8 mouse cellular contexts compared by ENCODE assay signal in genomic region chr19:16780251-16780783, GRCm38 (mm10). TPM values are rescaled to one million over a fixed set of nuclear protein-coding genes. Genes with fewer than 3 reads are reported as not detected.
DNase-seq lines count a peak whose midpoint lies in the region; ATAC-seq and TF ChIP-seq lines count a peak whose summit lies in the region.

No protein-coding gene starts in this region.

- peak; percentile 61 for DNase-seq in cerebellum, adult 11-12 months
- no peak for DNase-seq in cerebellum, adult 8-10 months
- peak; percentile 32 to 39 for DNase-seq in frontal cortex, postnatal 36 days (ENCODE audit: low spot score in 2 of 2)
- DNase-seq in hindbrain, postnatal 0 days (ENCODE audit: low spot score) = peak; percentile 35
- DNase-seq in limb, embryonic 10.5 days (ENCODE audit: low spot score) = no peak
- DNase-seq in midbrain, embryonic 10.5 days (ENCODE audit: low spot score) = peak; percentile 53
- peak; percentile 45 to 54 for DNase-seq in spleen, postnatal 36 days (ENCODE audit: low spot score in 2 of 2)

- no peak for TF ChIP-seq CTCF in hindbrain, postnatal 0 days (IDR thresholded peaks at IDR 0.05; ENCODE audit: low read depth)

- peak overlapping the region; percentile 56 for H3K27ac ChIP-seq in brown adipose tissue, adult 24 weeks (replicated peaks; ENCODE audit: low read depth, low read length)
- H3K27ac ChIP-seq in hindbrain, postnatal 0 days = no peak overlapping the region
- H3K27ac ChIP-seq in limb, embryonic 10.5 days = peak overlapping the region; percentile 83
- peak overlapping the region; percentile 87 for H3K27ac ChIP-seq in midbrain, embryonic 10.5 days (replicated peaks)

- H3K27me3 ChIP-seq in hindbrain, postnatal 0 days (ENCODE audit: insufficient read depth, low read length) = no peaks in the 10 kb centered on the region
- H3K27me3 ChIP-seq in limb, embryonic 10.5 days (ENCODE audit: low read depth, poor library complexity, severe bottlenecking) = peaks cover 17% of the 10 kb centered on the region
- H3K27me3 ChIP-seq in midbrain, embryonic 10.5 days (ENCODE audit: low read depth, poor library complexity, severe bottlenecking) = peaks cover 18% of the 10 kb centered on the region

- H3K4me3 ChIP-seq in brown adipose tissue, adult 24 weeks (ENCODE audit: insufficient read depth, low read depth, low read length) = peak overlapping the region; percentile 84
- H3K4me3 ChIP-seq in hindbrain, postnatal 0 days (ENCODE audit: low read length) = peak overlapping the region; percentile 80
- peak overlapping the region; percentile 79 for H3K4me3 ChIP-seq in limb, embryonic 10.5 days
- H3K4me3 ChIP-seq in midbrain, embryonic 10.5 days = peak overlapping the region; percentile 80

- peak overlapping the region; percentile 54 for H3K9ac ChIP-seq in hindbrain, postnatal 0 days (replicated peaks; ENCODE audit: low read length)

- no peaks in the 10 kb centered on the region for H3K9me3 ChIP-seq in hindbrain, postnatal 0 days (ENCODE audit: low read length)
- H3K9me3 ChIP-seq in limb, embryonic 10.5 days (replicated peaks) = no peaks in the 10 kb centered on the region
- no peaks in the 10 kb centered on the region for H3K9me3 ChIP-seq in midbrain, embryonic 10.5 days (replicated peaks)

- WGBS in hindbrain, postnatal 0 days = under 1% methylated on average over 55 of the region's 55 CpGs
- WGBS in limb, embryonic 10.5 days = under 1% methylated on average over 41 of the region's 55 CpGs
- under 1% methylated on average over 55 of the region's 55 CpGs for WGBS in midbrain, embryonic 10.5 days

- peak; percentile 65; the same call in 1 of the 2 replicates for ATAC-seq in hindbrain, postnatal 0 days

- H3K36me3 ChIP-seq in hindbrain, postnatal 0 days (ENCODE audit: insufficient read depth, low read length) = no peaks in the 10 kb centered on the region
- no peaks in the 10 kb centered on the region for H3K36me3 ChIP-seq in limb, embryonic 10.5 days
- no peaks in the 10 kb centered on the region for H3K36me3 ChIP-seq in midbrain, embryonic 10.5 days

- H3K4me1 ChIP-seq in brown adipose tissue, adult 24 weeks (ENCODE audit: control insufficient read depth, insufficient read depth, insufficient read length, low read length) = peaks cover 8% of the 10 kb centered on the region; the same call in 1 of the 2 replicates
- no peaks in the 10 kb centered on the region for H3K4me1 ChIP-seq in hindbrain, postnatal 0 days (ENCODE audit: insufficient read depth, low read length)
- H3K4me1 ChIP-seq in limb, embryonic 10.5 days = peaks cover 5% of the 10 kb centered on the region; the same call in 1 of the 2 replicates
- peaks cover 14% of the 10 kb centered on the region for H3K4me1 ChIP-seq in midbrain, embryonic 10.5 days

- H3K4me2 ChIP-seq in hindbrain, postnatal 0 days (ENCODE audit: low read depth, low read length) = peak overlapping the region; percentile 99

RNA-seq across cellular contexts. Expression of gene Vps13a, which starts 0.4 kb away (rescaled TPM):
- polyA plus RNA-seq in brown adipose tissue, adult 24 weeks (2012; ENCODE audit: insufficient read depth, insufficient read length, missing spikeins) = 26.2 and 39.0 TPM in 2 replicates
- 9.1 and 13.1 TPM in 2 replicates for total RNA-seq in hindbrain, postnatal 0 days (2014; rRNA removed)
- polyA plus RNA-seq in hindbrain, postnatal 0 days (2015; fragmentation: Nextera tagmentation; extraction: Ambion mirVana) = 8.1 and 8.2 TPM in 2 replicates
- 6.5 and 7.0 TPM in 2 replicates for polyA plus RNA-seq in limb, embryonic 10.5 days (2016; fragmentation: Nextera tagmentation; extraction: Ambion mirVana)
- polyA plus RNA-seq in midbrain, embryonic 10.5 days (2016; fragmentation: Nextera tagmentation; extraction: Ambion mirVana) = 9.4 and 9.8 TPM in 2 replicates

Comparison
In these comparisons a context has a peak if more than half of its experiments do, and no peak if none do; other contexts are left out.
1. DNase-seq: peak in cerebellum, adult 11-12 months (single experiment), frontal cortex, postnatal 36 days (2 of 2), hindbrain, postnatal 0 days (single experiment), midbrain, embryonic 10.5 days (single experiment) and spleen, postnatal 36 days (2 of 2); none in cerebellum, adult 8-10 months (single experiment) and limb, embryonic 10.5 days (single experiment).
2. Peak in every context shown above with its lines, with median percentiles within 50 percentile points of each other: H3K4me3 ChIP-seq.